Mouse (Mus musculus) cerebellum, adult 18-20 months (tissue): ENCODE results near the gene Eif3b.
"Not testable (repeated sequence)": the region's sequence is repeated elsewhere in the genome, so short reads cannot be mapped to it uniquely, and the experiment has no call there.

Source experiments
- DNase-seq, 2 experiments: peaks; one replicate each; pipeline ENCODE4 v3.0.0; 2021

Gene Eif3b

DNA sequence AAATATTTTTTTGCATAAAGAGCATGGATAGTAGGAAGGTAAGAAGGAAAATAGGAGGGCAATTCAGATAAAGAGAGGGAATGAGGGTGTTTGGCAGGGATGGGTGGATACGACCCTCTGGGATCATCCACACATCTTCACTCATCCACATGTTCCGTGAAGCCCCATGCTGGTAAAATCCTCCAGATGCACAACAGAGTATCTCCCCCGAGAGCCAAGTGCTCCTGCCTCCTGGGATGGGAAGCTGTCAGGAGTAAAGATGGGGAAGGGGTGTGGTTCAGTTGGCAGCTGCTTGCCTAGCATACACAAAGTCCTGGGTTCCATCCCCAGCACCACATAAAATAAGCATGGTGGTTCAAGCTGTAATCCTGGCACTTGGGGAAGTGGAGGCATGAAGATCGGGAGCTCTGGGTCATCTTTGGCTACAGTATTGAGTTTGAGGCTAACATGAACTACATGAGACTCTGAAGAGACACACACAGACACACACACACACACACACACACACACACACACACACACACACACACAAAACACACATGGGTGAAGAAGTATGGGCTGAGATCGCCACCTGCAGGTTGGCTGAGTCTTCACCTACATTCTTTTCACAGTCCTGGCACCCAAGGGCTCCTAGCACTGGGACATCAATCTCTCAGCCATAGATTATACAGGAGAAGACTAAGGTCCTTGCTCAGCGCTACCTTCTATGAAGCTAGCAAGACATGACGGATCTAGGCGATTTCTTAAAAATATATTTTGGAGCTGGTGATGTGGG, 22.8 kb upstream of the Eif3b start:
- DNase-seq, result no peak

- no peak for DNase-seq
These were observed 16.4 kb upstream of the Eif3b start for GRCm38 (mm10) chr5:140402640-140403270.

GRCm38 (mm10) chr5:140405126-140405525, 14.0 kb upstream of the Eif3b start:
- no peak for DNase-seq

DNA sequence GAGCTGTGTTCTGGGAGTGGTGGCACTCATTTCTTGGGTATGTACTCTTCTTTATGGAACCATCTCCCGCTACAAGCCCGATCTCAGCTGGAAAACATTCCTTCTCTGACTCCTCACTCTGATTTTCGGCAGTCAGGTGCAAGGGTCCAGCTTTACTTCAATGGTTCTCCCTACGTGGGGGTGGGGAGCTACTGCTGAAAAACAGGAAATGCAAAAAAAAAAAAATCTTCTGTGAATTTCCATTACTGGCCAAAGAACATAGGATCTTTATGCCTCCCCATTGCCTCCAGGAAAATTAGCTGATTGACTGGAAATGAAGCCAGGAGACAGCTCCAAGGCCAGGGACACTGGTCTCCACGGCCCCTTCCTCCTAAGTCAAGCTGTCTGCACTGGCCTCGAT, 12.5 kb upstream of the Eif3b start:
- no peak for DNase-seq

DNA sequence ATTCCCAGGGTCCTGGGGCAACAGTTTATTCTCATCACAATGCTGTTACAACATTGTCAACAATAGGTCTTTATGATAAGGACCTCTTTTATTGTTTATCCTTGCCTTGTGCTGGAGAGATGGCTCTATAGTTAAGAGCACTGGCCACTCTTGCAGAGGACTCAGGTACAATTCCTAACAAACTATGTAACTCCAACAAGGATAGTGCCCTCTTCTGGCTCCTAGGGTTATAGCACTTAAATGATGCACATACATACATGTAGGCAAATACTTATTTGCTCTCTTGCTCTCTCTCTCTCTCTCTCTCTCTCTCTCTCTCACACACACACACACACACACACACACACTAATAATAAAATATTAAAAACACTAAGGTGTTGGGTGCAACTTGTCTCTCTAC, 10.3 kb upstream of the Eif3b start:
- DNase-seq, result no peak

- peak; percentile 39 to 52 for DNase-seq
These were observed 7.8 kb upstream of the Eif3b start for GRCm38 (mm10) chr5:140411339-140411738.

DNA sequence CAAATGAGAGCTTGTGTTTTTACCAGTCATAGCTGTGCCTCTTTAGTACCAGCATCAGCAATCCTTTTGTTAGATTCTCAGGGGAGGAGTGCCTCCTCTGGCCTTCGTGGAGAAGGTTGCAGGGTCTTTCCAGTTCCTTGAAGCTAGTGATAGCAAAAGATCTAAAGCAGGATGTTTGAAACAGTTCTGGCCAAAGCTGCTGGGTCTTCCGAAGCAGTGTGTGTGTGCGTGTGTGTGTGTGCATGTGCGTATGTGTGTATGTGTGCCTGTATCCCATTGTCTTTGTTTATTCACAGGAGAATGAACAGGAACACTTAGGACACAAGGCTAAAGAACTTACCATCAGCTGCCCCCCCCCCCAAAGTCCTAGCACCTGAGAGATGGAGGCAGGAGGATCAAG, 4.5 kb upstream of the Eif3b start:
- DNase-seq, result no peak

DNA sequence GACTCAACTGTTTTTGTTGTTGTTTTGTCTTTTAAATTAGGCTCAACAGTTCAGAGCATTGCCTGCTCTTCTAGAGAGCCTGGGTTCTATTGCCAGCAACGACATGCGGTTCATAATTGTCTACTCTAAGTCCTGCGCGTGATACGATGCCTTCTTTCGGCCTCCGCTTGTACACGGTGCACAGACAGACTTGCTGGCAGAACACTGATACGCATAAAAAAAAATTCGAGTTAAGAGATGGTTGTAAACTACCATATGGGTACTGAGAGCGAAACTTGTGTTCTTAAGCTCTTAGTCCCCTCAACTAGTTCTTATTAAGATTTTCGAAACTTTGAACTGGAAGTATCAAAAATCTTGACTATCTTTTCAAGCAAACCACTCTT, 1.0 kb upstream of the Eif3b start:
- DNase-seq, result peak; percentile 16 to 43

DNA sequence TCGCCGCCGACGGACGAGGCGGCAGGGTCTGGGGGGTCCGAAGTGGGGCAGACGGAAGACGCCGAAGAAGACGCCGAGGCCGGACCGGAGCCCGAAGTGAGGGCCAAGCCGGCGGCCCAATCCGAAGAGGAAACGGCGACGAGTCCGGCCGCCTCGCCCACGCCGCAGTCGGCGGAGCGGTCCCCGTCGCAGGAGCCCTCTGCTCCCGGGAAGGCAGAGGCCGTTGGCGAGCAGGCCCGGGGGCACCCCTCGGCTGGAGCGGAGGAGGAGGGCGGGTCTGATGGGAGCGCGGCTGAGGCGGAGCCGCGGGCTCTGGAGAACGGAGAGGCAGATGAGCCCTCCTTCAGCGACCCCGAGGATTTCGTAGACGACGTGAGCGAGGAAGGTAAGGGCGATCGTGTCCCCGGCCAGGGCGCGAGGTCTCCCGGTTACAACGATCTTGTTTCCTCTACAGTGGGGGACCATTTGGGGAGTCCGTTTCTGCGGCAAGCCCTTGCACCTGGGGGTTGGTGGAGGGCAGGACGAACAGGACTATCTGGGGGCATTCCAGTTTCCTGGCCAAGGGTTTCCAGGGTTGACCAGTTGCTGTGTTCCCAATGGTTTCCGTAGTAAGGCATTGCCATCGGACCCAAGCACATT, 433 bp downstream of the Eif3b start:
- DNase-seq, result peak in 1 of 2 experiments; percentile 28

- no peak for DNase-seq
These were observed 1.5 kb downstream of the Eif3b start for GRCm38 (mm10) chr5:140420616-140421015.

GRCm38 (mm10) chr5:140425016-140425783, 6.1 kb downstream of the Eif3b start:
- DNase-seq, result no peak

DNA sequence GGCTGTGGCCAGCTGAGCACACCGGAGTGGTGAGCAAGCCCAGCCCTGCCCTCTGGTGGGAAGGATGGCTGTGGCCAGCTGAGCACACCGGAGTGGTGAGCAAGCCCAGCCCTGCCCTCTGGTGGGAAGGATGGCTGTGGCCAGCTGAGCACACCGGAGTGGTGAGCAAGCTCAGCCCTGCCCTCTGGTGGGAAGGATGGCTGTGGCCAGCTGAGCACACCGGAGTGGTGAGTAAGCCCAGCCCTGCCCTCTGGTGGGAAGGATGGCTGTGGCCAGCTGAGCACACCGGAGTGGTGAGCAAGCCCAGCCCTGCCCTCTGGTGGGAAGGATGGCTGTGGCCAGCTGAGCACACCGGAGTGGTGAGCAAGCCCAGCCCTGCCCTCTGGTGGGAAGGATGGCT, 20.0 kb downstream of the Eif3b start:
- not testable (repeated sequence) for DNase-seq

DNA sequence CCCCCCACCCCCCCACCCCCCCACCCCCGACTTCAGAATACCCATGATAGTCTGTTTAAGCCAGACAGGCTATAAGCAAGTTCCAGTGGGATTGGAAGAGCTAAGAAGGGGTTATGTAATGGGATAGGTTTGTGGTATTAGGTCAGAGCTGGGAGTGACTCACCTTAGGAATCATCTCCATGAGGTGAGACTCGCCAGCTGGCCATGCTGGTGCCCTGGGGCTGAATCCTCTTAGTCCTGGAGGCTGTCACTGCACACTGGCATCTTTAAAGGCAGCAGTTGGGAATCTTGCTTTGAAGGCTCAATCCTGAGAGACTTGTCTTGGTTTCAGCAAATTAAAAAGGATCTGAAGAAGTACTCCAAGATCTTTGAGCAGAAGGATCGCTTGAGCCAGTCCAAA, 22.3 kb downstream of the Eif3b start:
- DNase-seq, result peak; percentile 22 to 56

- no peak for DNase-seq
These were observed 24.9 kb downstream of the Eif3b start for GRCm38 (mm10) chr5:140444012-140444411.

- DNase-seq, result no peak
These were observed 26.2 kb downstream of the Eif3b start, which contains the start of gene Gm4869 for GRCm38 (mm10) chr5:140445345-140445744. Gene Gm4869, plus strand, starts transcription at chr5:140445645.

- no peak for DNase-seq
These were observed 26.9 kb downstream of the Eif3b start for GRCm38 (mm10) chr5:140446054-140446453.

GRCm38 (mm10) chr5:140454488-140454887, 35.4 kb downstream of the Eif3b start:
- no peak for DNase-seq

DNA sequence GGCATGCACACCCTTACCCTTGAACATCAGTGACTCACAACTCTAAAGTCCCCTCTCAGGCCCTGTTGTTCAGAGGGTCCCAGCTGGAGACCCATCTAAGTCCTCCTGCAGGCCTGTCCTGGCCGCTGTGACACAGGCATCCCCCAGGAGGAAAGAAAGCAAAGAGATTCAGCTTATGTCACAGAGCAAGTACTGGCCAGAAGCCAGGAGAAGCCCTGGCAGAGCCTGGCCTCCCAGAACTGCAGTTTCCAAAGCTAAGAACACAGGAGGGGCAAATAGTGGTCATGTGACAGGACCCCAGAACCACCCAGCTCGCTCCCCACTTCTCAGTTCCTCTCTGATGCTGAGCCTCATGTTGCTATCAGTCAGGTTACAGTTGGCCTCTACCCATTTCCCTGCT, 36.3 kb downstream of the Eif3b start:
- no peak for DNase-seq

DNA sequence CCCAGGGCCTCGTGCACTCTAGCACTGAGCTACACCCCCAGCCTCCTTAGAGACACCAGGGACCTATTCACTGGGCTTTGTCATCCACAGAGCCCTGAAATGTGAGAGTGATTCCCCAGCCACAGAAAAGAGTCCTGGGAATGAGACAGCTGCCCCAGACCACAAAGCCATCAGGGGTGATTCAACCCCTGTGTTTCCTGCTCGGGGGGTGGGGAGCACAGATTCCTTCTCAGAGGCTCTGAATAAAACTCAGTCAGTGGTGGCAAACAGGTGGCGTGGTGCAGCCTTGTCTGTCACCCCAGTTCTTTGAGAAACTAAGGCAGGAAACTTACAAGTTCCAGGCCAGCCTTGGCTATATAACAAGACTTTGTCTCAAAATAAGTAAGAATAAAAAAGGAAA, 42.3 kb downstream of the Eif3b start:
- no peak for DNase-seq

- DNase-seq, result not testable (repeated sequence)
These were observed 44.0 kb downstream of the Eif3b start for GRCm38 (mm10) chr5:140463151-140463550.

- DNase-seq, result no peak
These were observed 45.8 kb downstream of the Eif3b start for GRCm38 (mm10) chr5:140464943-140465342.

GRCm38 (mm10) chr5:140472336-140472735, 53.2 kb downstream of the Eif3b start:
- DNase-seq, result no peak

- no peak for DNase-seq
These were observed 62.3 kb downstream of the Eif3b start for GRCm38 (mm10) chr5:140481458-140481857.
